Mouse (Mus musculus): ENCODE measurements around the gene Spin2d. TPM values are rescaled to one million over a fixed set of nuclear protein-coding genes. Genes with fewer than 3 reads are reported as not detected.
"Not testable (repeated sequence)": the region's sequence is repeated elsewhere in the genome, so short reads cannot be mapped to it uniquely, and the experiment has no call there.

Spin2d gene
- not detected in 2 replicates for polyA plus RNA-seq (2012; rRNA removed)

DNA sequence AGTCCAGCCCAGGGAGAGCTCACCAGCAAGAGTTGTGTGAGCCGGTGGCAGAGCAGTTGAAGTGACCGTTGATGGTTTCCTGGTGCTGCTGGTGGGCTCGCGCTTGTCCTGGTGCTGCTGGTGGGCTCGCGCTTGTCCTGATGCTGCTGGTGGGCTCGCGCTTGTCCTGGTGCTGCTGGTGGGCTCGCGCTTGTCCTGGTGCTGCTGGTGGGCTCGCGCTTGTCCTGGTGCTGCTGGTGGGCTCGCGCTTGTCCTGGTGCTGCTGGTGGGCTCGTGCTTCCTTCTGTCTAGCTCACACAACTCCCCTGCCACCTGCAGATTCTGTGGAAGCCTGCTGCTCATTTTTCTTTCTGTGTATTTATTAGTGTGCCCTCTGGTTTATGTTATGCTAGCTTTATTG is at the start of gene Spin2d:
TSS of gene Spin2d (minus strand) at position 101 of the 400 bp plus-strand sequence.
- not testable (repeated sequence) for H3K4me3 ChIP-seq (ENCODE audit: insufficient read depth, low read depth, low read length); H3K36me3 ChIP-seq (ENCODE audit: control insufficient read depth, insufficient read depth, low read length); H3K27me3 ChIP-seq (replicated peaks; ENCODE audit: control insufficient read depth, insufficient read depth, low read length); H3K27ac ChIP-seq (ENCODE audit: insufficient read depth, low read depth, low read length); H3K4me1 ChIP-seq (ENCODE audit: control insufficient read depth, insufficient read depth, low read length); DNase-seq
- 60% methylated on average over 1 of the region's 15 CpGs for WGBS

DNA sequence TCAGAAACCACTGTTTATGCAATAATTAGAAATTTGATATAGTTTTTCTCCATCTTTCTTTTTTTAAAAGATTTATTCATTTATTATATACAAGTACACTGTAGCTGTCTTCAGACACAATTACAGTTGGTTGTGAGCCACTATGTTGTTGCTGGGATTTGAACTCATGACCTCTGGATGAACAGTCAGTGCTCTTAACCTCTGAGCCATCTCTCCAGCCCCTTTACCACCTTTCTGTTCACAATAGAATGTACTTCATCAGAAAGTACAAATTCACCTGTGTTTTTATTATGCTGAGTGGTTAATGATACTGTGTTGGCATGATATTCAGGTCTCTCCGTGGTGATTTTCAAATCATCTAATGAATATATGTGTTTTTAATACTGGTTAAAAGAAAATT is 48.6 kb upstream of the Spin2d start:
- Histone ChIP-seq H3K27me3 (replicated peaks; ENCODE audit: control insufficient read depth, insufficient read depth, low read length) (no peaks in the 10 kb centered on the region), H3K4me1 (ENCODE audit: control insufficient read depth, insufficient read depth, low read length) (no peaks in the 10 kb centered on the region), H3K4me3 (ENCODE audit: insufficient read depth, low read depth, low read length) (no peak overlapping the region), H3K27ac (ENCODE audit: insufficient read depth, low read depth, low read length) (no peak overlapping the region), H3K36me3 (ENCODE audit: control insufficient read depth, insufficient read depth, low read length) (no peaks in the 10 kb centered on the region)
- DNase-seq, result no peak
- TF ChIP-seq POLR2A (IDR thresholded peaks at IDR 0.05; ENCODE audit: low read depth, low read length) (no peak), CTCF (conservative IDR thresholded peaks at IDR 0.05; ENCODE audit: insufficient read depth, insufficient read length, low read depth, low read length) (no peak)
- 42% methylated on average over 1 of the region's 1 CpGs for WGBS

DNA sequence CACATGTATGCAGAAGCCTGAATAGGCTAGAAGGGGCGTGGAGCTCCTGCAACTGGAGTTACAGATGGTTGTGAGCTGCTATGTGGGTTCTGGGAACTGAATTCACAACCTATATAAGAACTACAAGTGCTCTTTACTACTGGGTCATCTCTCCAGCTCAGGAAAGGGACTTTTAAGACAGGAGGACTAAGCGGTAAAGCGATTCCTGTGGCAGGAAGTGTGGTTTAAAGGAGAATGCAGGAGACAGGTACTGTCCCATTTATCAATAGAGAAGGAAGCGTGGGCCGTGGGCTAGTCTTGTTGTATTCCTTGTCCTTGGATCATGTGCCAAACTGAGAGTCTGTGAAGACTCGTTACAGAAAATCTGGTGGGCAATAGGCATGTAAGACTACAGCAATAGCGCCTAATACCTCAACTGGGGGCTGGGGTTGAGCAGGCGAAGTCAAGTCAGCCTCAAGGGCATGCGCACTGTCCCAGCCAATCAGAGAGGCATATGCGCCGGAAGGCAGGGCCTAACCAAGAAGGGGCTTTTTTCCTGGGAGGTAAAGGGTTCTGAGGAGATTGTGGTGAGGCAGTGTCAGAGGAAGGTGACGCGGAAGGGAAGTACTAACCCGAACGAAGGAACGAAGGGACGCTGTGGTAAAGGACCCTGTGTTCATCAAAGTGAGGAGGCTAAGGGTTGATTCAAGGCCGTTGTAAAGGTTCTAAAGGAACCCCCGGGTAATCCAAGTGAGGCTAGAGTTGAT is 37.2 kb upstream of the Spin2d start, which contains the start of gene Xlr4b:
TSS of gene Xlr4b (plus strand) at position 515 of the 746 bp plus-strand sequence.
- not testable (repeated sequence) for H3K27me3 ChIP-seq (replicated peaks; ENCODE audit: control insufficient read depth, insufficient read depth, low read length); DNase-seq; H3K27ac ChIP-seq (ENCODE audit: insufficient read depth, low read depth, low read length); H3K4me1 ChIP-seq (ENCODE audit: control insufficient read depth, insufficient read depth, low read length); H3K4me3 ChIP-seq (ENCODE audit: insufficient read depth, low read depth, low read length); H3K36me3 ChIP-seq (ENCODE audit: control insufficient read depth, insufficient read depth, low read length)
- 78% methylated on average over 19 of the region's 19 CpGs for WGBS

DNA sequence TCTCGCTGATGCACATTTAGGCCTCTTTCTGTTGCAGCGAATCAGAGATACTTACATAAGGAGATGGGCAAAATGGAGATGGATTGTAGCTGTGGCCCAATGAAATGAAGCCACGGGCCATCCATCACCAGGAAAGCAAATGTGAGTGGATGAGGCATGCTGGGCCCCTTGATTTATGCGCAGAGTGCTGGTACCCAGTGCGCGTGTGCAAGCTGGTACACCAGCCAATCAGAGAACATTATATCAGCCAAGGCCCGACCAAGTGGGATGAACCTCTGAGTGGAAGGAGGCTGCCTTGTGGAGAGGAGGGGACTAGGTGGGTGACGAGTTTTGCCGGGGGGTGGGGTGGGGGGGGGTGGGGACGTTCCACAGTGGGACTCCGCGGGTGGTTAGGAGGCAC is 15.1 kb upstream of the Spin2d start, which contains the start of gene Xlr3b:
TSS of gene Xlr3b (plus strand) at position 274 of the 400 bp plus-strand sequence.
- H3K36me3 ChIP-seq (ENCODE audit: control insufficient read depth, insufficient read depth, low read length); H3K4me3 ChIP-seq (ENCODE audit: insufficient read depth, low read depth, low read length); H3K4me1 ChIP-seq (ENCODE audit: control insufficient read depth, insufficient read depth, low read length); H3K27ac ChIP-seq (ENCODE audit: insufficient read depth, low read depth, low read length); H3K27me3 ChIP-seq (replicated peaks; ENCODE audit: control insufficient read depth, insufficient read depth, low read length): not testable (repeated sequence)
- WGBS, result 89% methylated on average over 12 of the region's 12 CpGs
- DNase-seq, result peak; percentile 67

DNA sequence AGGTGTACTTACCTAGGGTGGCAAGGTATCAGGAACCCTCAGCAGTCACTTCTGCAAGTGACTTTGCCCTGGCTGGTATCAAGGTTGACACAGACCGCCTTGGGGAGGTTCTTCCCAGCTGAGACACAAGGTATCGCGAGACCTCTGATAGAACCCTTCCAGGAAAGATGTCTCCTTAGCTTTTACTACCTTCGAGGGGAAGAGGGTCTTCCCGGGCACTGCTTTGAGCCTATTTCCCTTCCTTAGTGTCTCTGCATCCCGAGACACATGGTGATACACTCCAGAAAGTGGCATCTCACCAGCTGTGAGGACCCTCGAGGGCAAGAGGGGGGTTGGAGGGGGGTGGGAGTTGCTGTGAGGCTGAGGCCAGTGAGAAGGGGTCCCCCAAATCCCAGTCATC is 27.4 kb downstream of the Spin2d start, which contains the start of gene DXBay18:
TSS of gene DXBay18 (minus strand) at position 101 of the 400 bp plus-strand sequence.
- H3K4me3 ChIP-seq (ENCODE audit: insufficient read depth, low read depth, low read length); H3K27me3 ChIP-seq (replicated peaks; ENCODE audit: control insufficient read depth, insufficient read depth, low read length); H3K36me3 ChIP-seq (ENCODE audit: control insufficient read depth, insufficient read depth, low read length); H3K27ac ChIP-seq (ENCODE audit: insufficient read depth, low read depth, low read length); H3K4me1 ChIP-seq (ENCODE audit: control insufficient read depth, insufficient read depth, low read length); DNase-seq: not testable (repeated sequence)
- no CpG with 5 or more reads among the region's 7 CpGs for WGBS

DNA sequence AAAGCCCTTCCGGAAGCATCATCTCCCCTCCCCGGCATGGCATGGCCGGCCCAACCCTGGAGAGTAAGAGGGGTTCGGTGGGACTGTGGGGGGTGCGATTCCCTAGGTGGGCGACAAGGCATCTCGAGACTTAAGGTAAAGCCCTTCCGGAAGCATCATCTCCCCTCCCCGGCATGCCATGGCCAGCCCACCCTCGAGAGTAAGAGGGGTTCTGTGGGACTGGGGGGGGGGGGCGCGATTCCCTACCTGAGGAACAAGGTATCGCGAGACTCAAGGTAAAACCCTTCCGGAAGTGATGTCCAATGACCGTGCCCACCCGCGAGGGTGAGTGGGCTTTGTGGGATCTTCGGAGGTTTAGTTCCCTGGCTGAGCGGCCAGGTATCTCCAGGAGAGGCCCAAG is 28.3 kb downstream of the Spin2d start, which contains the start of gene Xlr5b:
TSS of gene Xlr5b (plus strand) at position 301 of the 400 bp plus-strand sequence.
- not testable (repeated sequence) for DNase-seq; H3K4me1 ChIP-seq (ENCODE audit: control insufficient read depth, insufficient read depth, low read length); H3K27ac ChIP-seq (ENCODE audit: insufficient read depth, low read depth, low read length); H3K27me3 ChIP-seq (replicated peaks; ENCODE audit: control insufficient read depth, insufficient read depth, low read length); H3K4me3 ChIP-seq (ENCODE audit: insufficient read depth, low read depth, low read length); H3K36me3 ChIP-seq (ENCODE audit: control insufficient read depth, insufficient read depth, low read length)
- WGBS, result no CpG with 5 or more reads among the region's 20 CpGs

DNA sequence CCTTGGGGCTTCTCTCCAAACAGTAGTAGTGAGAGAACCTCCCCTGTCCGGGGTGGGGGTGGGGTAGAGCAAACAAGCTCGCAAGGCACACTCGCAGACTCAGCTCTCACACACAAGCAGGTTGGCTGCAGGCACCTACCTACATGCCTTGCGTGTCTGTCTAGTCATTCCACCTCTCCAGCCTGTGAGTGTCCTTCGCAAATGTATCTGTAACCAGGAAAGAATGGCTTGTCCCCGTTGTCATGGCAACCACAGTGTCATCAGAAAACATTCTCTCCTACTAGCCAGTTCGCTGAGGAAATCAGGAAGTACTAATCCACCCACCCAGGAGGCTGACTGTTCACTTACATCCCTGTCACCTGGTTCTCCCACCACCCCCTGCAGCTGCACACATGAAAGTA is 33.6 kb downstream of the Spin2d start:
- DNase-seq; H3K4me1 ChIP-seq (ENCODE audit: control insufficient read depth, insufficient read depth, low read length); H3K4me3 ChIP-seq (ENCODE audit: insufficient read depth, low read depth, low read length); H3K27ac ChIP-seq (ENCODE audit: insufficient read depth, low read depth, low read length); H3K27me3 ChIP-seq (replicated peaks; ENCODE audit: control insufficient read depth, insufficient read depth, low read length); H3K36me3 ChIP-seq (ENCODE audit: control insufficient read depth, insufficient read depth, low read length): not testable (repeated sequence)
- WGBS, result no CpG with 5 or more reads among the region's 7 CpGs

Other genes starting within 250 kb of the Spin2d start
- 5.9 and 6.7 TPM in 2 replicates for gene Zfp185, start 189.7 kb downstream of the Spin2d start, polyA plus RNA-seq (2012; rRNA removed)
- not detected in 2 replicates for gene Pnma5, start 139.9 kb downstream of the Spin2d start, polyA plus RNA-seq (2012; rRNA removed)
- not detected in 2 replicates for gene Pnma3, start 112.2 kb downstream of the Spin2d start, polyA plus RNA-seq (2012; rRNA removed)
- gene Xlr4a, start 94.5 kb downstream of the Spin2d start, polyA plus RNA-seq (2012; rRNA removed), result 0.17 TPM in 1 of 2 replicates, not detected in the other
- gene Xlr3a, start 79.9 kb downstream of the Spin2d start, polyA plus RNA-seq (2012; rRNA removed), result 0.08 and 0.22 TPM in 2 replicates
- 0.07 TPM in 1 of 2 replicates, not detected in the other for gene Gm14685, start 59.9 kb downstream of the Spin2d start, polyA plus RNA-seq (2012; rRNA removed)
- not detected in 2 replicates for gene Xlr5b, start 28.2 kb downstream of the Spin2d start, polyA plus RNA-seq (2012; rRNA removed)
- 0.16 TPM in 1 of 2 replicates, not detected in the other for gene DXBay18, start 27.5 kb downstream of the Spin2d start, polyA plus RNA-seq (2012; rRNA removed)
- 0.56 and 1.5 TPM in 2 replicates for gene Xlr3b, start 15.2 kb upstream of the Spin2d start, polyA plus RNA-seq (2012; rRNA removed)
- gene Xlr4b, start 37.3 kb upstream of the Spin2d start, polyA plus RNA-seq (2012; rRNA removed), result 0.38 TPM in 1 of 2 replicates, not detected in the other
- 7.6 and 9.9 TPM in 2 replicates for gene F8a, start 51.3 kb upstream of the Spin2d start, polyA plus RNA-seq (2012; rRNA removed)
- not detected in 2 replicates for gene Xlr4c, start 66.1 kb upstream of the Spin2d start, polyA plus RNA-seq (2012; rRNA removed)
- gene Xlr3c, start 88.4 kb upstream of the Spin2d start, polyA plus RNA-seq (2012; rRNA removed), result not detected in 2 replicates
- gene Xlr5a, start 116.0 kb upstream of the Spin2d start, polyA plus RNA-seq (2012; rRNA removed), result not detected in 2 replicates
- gene Xlr5c, start 116.0 kb upstream of the Spin2d start, polyA plus RNA-seq (2012; rRNA removed), result 0.11 TPM in 1 of 2 replicates, not detected in the other
- not detected in 2 replicates for gene Gm45015, start 159.9 kb upstream of the Spin2d start, polyA plus RNA-seq (2012; rRNA removed)
- 6.3 and 6.8 TPM in 2 replicates for gene Zfp275, start 165.6 kb upstream of the Spin2d start, polyA plus RNA-seq (2012; rRNA removed)
- gene Gm18336, start 221.7 kb upstream of the Spin2d start, polyA plus RNA-seq (2012; rRNA removed), result 0.04 TPM in 1 of 2 replicates, not detected in the other
- 0.06 TPM in 1 of 2 replicates, not detected in the other for gene Zfp92, start 234.1 kb upstream of the Spin2d start, polyA plus RNA-seq (2012; rRNA removed)